Mouse (Mus musculus): ENCODE measurements around the gene Mtrex. TPM values are rescaled to one million over a fixed set of nuclear protein-coding genes. Genes with fewer than 3 reads are reported as not detected.

Gene Mtrex
- total RNA-seq (2023): 60.4 TPM

GRCm38 (mm10) chr13:112927287-112928001, at the start of gene Mtrex, which contains the start of gene Dhx29:
Gene Mtrex (minus strand): TSS chr13:112927398.
Gene Dhx29 (plus strand): TSS chr13:112927454.

Other genes with a start within 250 kb of the Mtrex start
- 1.2 TPM for gene Plpp1, start 126.6 kb downstream of the Mtrex start, total RNA-seq (2023)
- 17.6 TPM for gene Dhx29, start 56 bp upstream of the Mtrex start, total RNA-seq (2023)
- 2.0 TPM for gene Ccno, start 60.4 kb upstream of the Mtrex start, total RNA-seq (2023)
- not detected for gene Mcidas, start 66.4 kb upstream of the Mtrex start, total RNA-seq (2023)
- not detected for gene Cdc20b, start 107.7 kb upstream of the Mtrex start, total RNA-seq (2023)
- not detected for gene Gpx8, start 119.0 kb upstream of the Mtrex start, total RNA-seq (2023)
- 59.1 TPM for gene Gzma, start 173.6 kb upstream of the Mtrex start, total RNA-seq (2023)